Mouse (Mus musculus): ENCODE results near the gene Gm12185. TPM values are rescaled to one million over a fixed set of nuclear protein-coding genes. Genes with fewer than 3 reads are reported as not detected.
"Not testable (repeated sequence)": the region's sequence is repeated elsewhere in the genome, so short reads cannot be mapped to it uniquely, and the experiment has no call there.

Gm12185 gene
- polyA plus RNA-seq, 1 experiment = 0.27 TPM

DNA sequence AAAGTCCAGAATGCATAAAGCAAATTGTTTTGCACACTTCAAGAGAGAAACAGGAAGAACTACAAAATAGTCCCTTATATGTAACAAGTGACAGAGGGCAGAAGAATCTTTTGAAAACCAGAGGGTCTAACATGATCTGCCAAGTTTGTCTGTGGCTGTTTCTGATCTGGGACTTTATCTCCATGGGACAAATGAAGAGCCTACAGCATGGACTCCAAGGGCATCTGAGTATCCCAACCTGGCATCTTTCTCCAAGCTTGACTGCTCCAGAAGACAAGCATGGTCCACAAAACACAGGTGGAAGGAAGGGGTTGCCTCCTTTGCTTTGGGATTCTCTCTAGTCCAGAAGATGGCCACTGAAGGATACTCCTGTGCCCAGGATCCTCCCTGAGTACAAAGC is 65.6 kb downstream of the Gm12185 start:
- not testable (repeated sequence) for DNase-seq (ENCODE audit: low read depth, low spot score)

DNA sequence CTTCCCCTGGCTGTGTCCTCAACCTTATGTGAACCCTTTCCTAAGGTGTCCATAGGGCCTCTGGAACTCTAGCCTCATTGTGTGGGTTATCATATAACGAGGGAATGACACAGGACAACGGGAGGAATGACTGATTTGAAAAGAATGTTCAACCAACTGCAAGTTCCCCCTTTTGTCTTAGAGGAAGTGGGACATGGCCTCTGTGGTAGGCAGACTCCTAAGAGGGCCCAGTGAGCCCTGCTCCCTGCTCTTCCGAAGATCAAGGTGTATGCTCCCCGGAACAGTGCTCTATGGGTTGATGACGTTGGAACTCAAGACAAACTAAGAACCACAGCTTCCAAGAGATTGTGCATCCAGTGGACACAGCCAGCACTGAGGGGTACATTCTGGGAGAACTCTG is 68.2 kb downstream of the Gm12185 start:
- WGBS = 83% methylated on average over 5 of the region's 5 CpGs
- DNase-seq (ENCODE audit: low read depth, low spot score) = not testable (repeated sequence)

- DNase-seq (ENCODE audit: low read depth, low spot score) = no peak
- 67% methylated on average over 3 of the region's 3 CpGs for WGBS
Observed at GRCm38 (mm10) chr11:48918380-48918779, 73.6 kb downstream of the Gm12185 start.

GRCm38 (mm10) chr11:48913611-48914010 is 78.4 kb downstream of the Gm12185 start:
- WGBS = 89% methylated on average over 1 of the region's 1 CpGs
- no peak for DNase-seq (ENCODE audit: low read depth, low spot score)

- WGBS = 40% methylated on average over 1 of the region's 1 CpGs
- DNase-seq (ENCODE audit: low read depth, low spot score) = no peak
Observed at GRCm38 (mm10) chr11:48908459-48908858, 83.6 kb downstream of the Gm12185 start.

DNA sequence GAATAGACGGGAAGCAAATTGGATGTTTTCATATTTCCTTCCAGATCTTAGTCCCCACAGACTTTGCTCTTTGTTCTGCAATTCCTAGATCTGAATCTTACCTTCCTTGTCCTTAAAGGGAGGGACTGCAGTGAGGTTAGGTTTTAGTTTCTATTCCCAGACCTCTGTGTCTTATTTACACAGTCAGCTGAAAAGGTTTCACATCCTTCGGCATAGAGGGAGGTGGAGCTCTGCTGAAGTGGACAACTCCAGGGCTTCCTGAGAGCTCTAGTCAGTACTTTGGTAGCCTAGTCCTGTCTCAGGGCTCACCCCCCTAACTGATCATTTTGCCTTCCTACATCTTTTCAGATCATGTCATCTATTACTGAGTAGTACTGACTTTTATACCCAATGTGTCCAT is 90.0 kb downstream of the Gm12185 start, which contains the start of gene Gm5431:
Gm5431 (minus strand) TSS at position 194 of the 400 bp plus-strand sequence.
- peak; percentile 48 for DNase-seq (ENCODE audit: low read depth, low spot score)
- 11% methylated on average over 2 of the region's 2 CpGs for WGBS

DNA sequence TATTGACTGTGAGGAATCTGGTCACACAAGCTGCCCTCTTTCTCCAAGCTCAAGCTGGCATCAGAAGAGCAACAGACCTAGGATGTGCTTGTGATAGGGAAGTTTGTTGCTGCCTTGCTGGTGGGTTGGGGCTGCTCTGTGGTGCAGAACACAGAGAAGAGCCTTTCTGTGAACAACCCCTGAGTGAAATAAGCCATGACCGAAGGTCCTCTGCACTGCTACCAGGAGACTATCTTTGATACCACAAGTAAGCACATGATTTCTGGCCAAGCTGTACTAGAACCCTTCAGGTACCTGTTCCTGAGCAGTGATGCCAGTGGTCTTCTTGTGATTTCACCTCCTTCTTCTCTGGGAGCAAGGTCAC is 90.5 kb downstream of the Gm12185 start:
- WGBS = 88% methylated on average over 1 of the region's 1 CpGs
- DNase-seq (ENCODE audit: low read depth, low spot score) = not testable (repeated sequence)

GRCm38 (mm10) chr11:48900654-48901566 is 91.1 kb downstream of the Gm12185 start:
- not testable (repeated sequence) for DNase-seq (ENCODE audit: low read depth, low spot score)
- WGBS = 78% methylated on average over 6 of the region's 6 CpGs

DNA sequence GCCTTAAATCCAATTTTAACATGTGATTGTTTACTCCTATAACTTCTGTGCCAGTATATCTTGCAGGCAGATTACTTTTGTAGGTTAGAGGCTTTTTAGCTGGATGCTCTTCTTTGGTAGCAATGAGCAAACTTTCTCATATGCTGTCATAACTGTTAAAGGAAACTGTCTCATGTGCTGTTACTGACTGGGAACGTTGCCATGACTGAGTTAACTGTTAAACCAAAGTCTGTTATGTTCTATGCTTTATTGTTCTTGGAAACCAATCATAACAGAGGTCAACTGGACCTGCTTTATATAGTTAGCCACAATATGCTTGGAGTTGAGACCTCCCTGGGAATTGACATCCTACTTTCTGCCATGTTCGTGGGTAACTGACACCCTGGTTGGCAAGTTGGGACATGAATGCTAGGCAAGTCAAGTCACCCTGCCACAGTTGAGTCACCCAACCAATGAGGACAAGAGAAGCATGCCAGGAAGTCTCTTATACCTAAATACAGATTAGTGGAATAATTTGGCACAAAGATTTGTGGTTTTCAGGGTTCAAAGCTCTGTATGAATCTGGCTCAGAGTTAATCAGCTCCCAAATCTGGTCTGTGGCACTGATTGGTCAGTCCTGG is 93.1 kb downstream of the Gm12185 start:
- 17% methylated on average over 2 of the region's 2 CpGs for WGBS
- peak; percentile 85 for DNase-seq (ENCODE audit: low read depth, low spot score)

- WGBS = 97% methylated on average over 1 of the region's 1 CpGs
- no peak for DNase-seq (ENCODE audit: low read depth, low spot score)
Observed at GRCm38 (mm10) chr11:48876680-48877079, 115.3 kb downstream of the Gm12185 start.

DNA sequence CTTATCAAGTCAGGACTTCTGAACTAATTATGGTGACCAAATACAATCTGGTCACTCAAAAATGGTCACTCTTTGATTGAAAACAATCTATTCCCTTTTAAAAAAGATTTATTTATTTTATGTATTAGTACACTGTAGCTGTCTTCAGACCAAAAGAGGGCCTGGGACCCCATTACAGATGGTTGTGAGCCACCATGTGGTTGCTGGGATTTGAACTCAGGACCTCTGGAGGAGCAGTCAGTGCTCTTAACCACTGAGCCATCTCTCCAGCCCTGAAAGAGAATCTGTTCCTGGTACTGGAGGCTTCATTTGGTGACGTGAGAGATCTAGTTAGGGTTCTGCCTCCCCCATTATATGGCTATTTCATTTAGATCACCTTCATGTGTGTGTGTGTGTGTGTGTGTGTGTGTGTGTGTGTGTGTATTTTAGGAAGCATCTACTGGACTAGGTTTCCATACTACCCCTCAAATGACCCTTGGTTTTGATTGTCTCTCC is 116.6 kb downstream of the Gm12185 start:
- not testable (repeated sequence) for DNase-seq (ENCODE audit: low read depth, low spot score)
- WGBS = 94% methylated on average over 1 of the region's 1 CpGs

- DNase-seq (ENCODE audit: low read depth, low spot score) = no peak
- under 1% methylated on average over 4 of the region's 4 CpGs for WGBS
Observed at GRCm38 (mm10) chr11:48874465-48874864, 117.6 kb downstream of the Gm12185 start.

GRCm38 (mm10) chr11:48873591-48874290 is 118.3 kb downstream of the Gm12185 start:
- DNase-seq (ENCODE audit: low read depth, low spot score) = no peak
- WGBS = 29% methylated on average over 10 of the region's 10 CpGs

DNA sequence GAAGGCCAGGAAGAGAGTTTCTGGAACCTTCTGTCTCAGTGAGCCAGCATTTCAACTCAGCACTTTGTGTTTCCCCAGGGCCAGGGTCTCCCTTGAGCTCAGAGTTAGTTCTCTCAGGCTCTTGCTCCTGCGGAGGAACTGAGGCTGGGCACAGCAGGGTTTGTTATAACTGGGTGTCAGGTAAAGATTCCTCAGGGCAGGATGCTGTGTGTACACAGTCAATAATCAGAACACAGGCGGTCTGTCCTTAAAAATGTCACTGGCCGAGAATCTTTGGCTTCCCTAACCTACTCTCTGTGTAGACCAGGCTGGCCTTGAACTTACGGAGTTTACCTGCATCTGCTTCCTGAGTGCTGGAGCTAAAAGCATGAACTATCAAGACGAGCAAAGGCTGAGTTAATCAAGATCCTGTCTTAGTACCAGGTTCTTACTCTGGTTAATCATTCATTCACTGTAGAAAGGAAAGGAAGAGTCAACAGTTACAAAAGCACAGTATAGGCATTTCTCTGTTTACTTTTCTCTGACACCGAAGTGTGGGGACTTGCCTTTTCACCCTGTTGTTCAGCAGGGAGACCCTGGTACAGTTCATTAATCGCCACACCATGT is 119.2 kb downstream of the Gm12185 start:
- DNase-seq (ENCODE audit: low read depth, low spot score) = no peak
- WGBS = 33% methylated on average over 7 of the region's 7 CpGs

- no peak for DNase-seq (ENCODE audit: low read depth, low spot score)
- 1% methylated on average over 17 of the region's 17 CpGs for WGBS
Observed at GRCm38 (mm10) chr11:48871817-48872541, 120.0 kb downstream of the Gm12185 start.

DNA sequence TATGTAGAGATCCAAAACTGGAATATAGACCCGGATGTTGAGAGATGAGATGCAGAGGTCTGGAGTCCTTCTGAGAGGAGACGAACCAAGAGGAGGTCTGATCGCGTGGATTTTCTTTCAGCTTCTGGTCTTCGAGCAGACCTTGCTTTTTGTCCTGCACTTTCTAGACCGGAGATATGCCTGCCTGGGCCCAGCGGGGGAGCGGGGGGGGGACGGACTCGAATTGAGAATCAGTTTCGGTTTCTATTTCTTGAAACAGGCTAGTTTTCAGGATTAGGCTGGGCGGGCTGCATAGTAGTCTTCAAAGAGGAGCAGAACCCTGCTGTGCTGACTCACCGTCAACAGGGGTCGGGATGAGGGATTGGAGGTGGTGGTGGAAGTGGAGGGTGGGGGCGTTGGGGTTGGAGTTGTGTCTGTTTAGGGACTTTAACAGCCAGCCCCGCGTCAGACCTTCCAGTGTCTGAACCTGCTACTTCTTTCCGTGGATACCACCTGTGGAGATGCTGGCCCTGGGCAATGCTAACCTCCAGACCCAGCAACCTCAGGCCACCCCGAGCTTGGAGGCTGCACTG is 120.7 kb downstream of the Gm12185 start, which contains the start of gene Irgm1:
Irgm1 (minus strand) TSS at position 483 of the 572 bp plus-strand sequence.
- DNase-seq (ENCODE audit: low read depth, low spot score) = no peak
- under 1% methylated on average over 19 of the region's 19 CpGs for WGBS

GRCm38 (mm10) chr11:48870781-48871180 is 121.2 kb downstream of the Gm12185 start:
- WGBS = under 1% methylated on average over 7 of the region's 7 CpGs
- DNase-seq (ENCODE audit: low read depth, low spot score) = no peak

GRCm38 (mm10) chr11:48869380-48870110 is 122.5 kb downstream of the Gm12185 start:
- WGBS = 2% methylated on average over 7 of the region's 7 CpGs
- no peak for DNase-seq (ENCODE audit: low read depth, low spot score)

All from large intestine, adult 2 months (tissue).